Comparison of ENCODE assay signal across 8 mouse cellular contexts in genomic region chr15:99295484-99295981, GRCm38 (mm10). TPM values are rescaled to one million over a fixed set of nuclear protein-coding genes. Genes with fewer than 3 reads are reported as not detected.
DNase-seq lines count a peak whose midpoint lies in the region; ATAC-seq and TF ChIP-seq lines count a peak whose summit lies in the region.

TSS of gene Fam186b (minus strand) at chr15:99295888.

- no peak for TF ChIP-seq POLR2A in embryonic fibroblast, embryonic 13.5 days (IDR thresholded peaks at IDR 0.05; ENCODE audit: low read depth, low read length)
- TF ChIP-seq POLR2A in olfactory bulb, adult 2 months (IDR thresholded peaks at IDR 0.05; ENCODE audit: insufficient read depth, low read depth, low read length): no peak

- peak within 1 kb of the TSS; percentile 68 for H3K4me2 ChIP-seq in hindbrain, postnatal 0 days (ENCODE audit: low read depth, low read length)
- peak within 1 kb of the TSS; percentile 81 for H3K4me2 ChIP-seq in liver, embryonic 15.5 days

- H3K4me3 ChIP-seq in embryonic fibroblast, embryonic 13.5 days (ENCODE audit: insufficient read depth, low read length): peak within 1 kb of the TSS; percentile 73
- H3K4me3 ChIP-seq in hindbrain, postnatal 0 days (ENCODE audit: low read length): peak within 1 kb of the TSS; percentile 74
- H3K4me3 ChIP-seq in liver, embryonic 15.5 days (replicated peaks): peak within 1 kb of the TSS; percentile 68
- H3K4me3 ChIP-seq in olfactory bulb, adult 2 months (ENCODE audit: insufficient read depth, low read depth, low read length): peak within 1 kb of the TSS; percentile 60

- peak; percentile 46 for ATAC-seq in hindbrain, postnatal 0 days
- ATAC-seq in liver, embryonic 15.5 days (ENCODE audit: insufficient read depth): no peak
- ATAC-seq in activated CD4-positive, CD25-positive, alpha-beta regulatory T cell, adult 4 months: no peak

- H3K4me1 ChIP-seq in embryonic fibroblast, embryonic 13.5 days (ENCODE audit: control insufficient read depth, insufficient read depth, low read length): no peaks in the 10 kb centered on the region
- H3K4me1 ChIP-seq in hindbrain, postnatal 0 days (ENCODE audit: insufficient read depth, low read length): no peaks in the 10 kb centered on the region; the same call in 1 of the 2 replicates
- H3K4me1 ChIP-seq in liver, embryonic 15.5 days (replicated peaks): peaks cover 25% of the 10 kb centered on the region
- H3K4me1 ChIP-seq in olfactory bulb, adult 2 months (ENCODE audit: control insufficient read depth, insufficient read depth, low read length): peaks cover 6% of the 10 kb centered on the region

- no peak for TF ChIP-seq CTCF in embryonic fibroblast, embryonic 13.5 days (IDR thresholded peaks at IDR 0.05; ENCODE audit: borderline replicate concordance, insufficient read depth, low read length)
- no peak for TF ChIP-seq CTCF in hindbrain, postnatal 0 days (IDR thresholded peaks at IDR 0.05; ENCODE audit: low read depth)
- TF ChIP-seq CTCF in olfactory bulb, adult 2 months (IDR thresholded peaks at IDR 0.05; ENCODE audit: insufficient read depth, low read depth, low read length): no peak

- H3K27ac ChIP-seq in embryonic fibroblast, embryonic 13.5 days (ENCODE audit: insufficient read depth, low read length): peak within 1 kb of the TSS; percentile 37; the same call in 1 of the 2 replicates
- peak within 1 kb of the TSS; percentile 91 for H3K27ac ChIP-seq in hindbrain, postnatal 0 days
- peak within 1 kb of the TSS; percentile 59 for H3K27ac ChIP-seq in liver, embryonic 15.5 days (replicated peaks)
- H3K27ac ChIP-seq in olfactory bulb, adult 2 months (ENCODE audit: insufficient read depth, low read depth, low read length): peak within 1 kb of the TSS; percentile 8

- no peaks in the 10 kb centered on the region for H3K27me3 ChIP-seq in hindbrain, postnatal 0 days (ENCODE audit: insufficient read depth, low read length)
- H3K27me3 ChIP-seq in liver, embryonic 15.5 days: peaks cover 15% of the 10 kb centered on the region

- 2% methylated on average over 15 of the region's 17 CpGs for WGBS in hindbrain, postnatal 0 days
- WGBS in liver, embryonic 15.5 days (ENCODE audit: insufficient replicate concordance): 3% methylated on average over 17 of the region's 17 CpGs
- 2% methylated on average over 14 of the region's 17 CpGs for WGBS in olfactory bulb, adult 2 months

- DNase-seq in right cerebral cortex, adult 2 months (ENCODE audit: low spot score in 2 of 2): peak; percentile 35 to 37
- no peak for DNase-seq in right cerebral cortex, adult 18-20 months
- peak; percentile 41 to 62 for DNase-seq in adrenal gland, postnatal 36 days
- peak; percentile 36 for DNase-seq in hindbrain, postnatal 0 days (ENCODE audit: low spot score)

- H3K9ac ChIP-seq in hindbrain, postnatal 0 days (replicated peaks; ENCODE audit: low read length): peak within 1 kb of the TSS; percentile 70
- H3K9ac ChIP-seq in liver, embryonic 15.5 days: peak within 1 kb of the TSS; percentile 51

- no peaks in the 10 kb centered on the region for H3K36me3 ChIP-seq in hindbrain, postnatal 0 days (ENCODE audit: insufficient read depth, low read length)
- H3K36me3 ChIP-seq in liver, embryonic 15.5 days (replicated peaks): no peaks in the 10 kb centered on the region

- no peaks in the 10 kb centered on the region for H3K9me3 ChIP-seq in hindbrain, postnatal 0 days (ENCODE audit: low read length)
- no peaks in the 10 kb centered on the region for H3K9me3 ChIP-seq in liver, embryonic 15.5 days (replicated peaks)

RNA-seq across cellular contexts. Expression of gene Fam186b, which starts in this region (rescaled TPM):
- total RNA-seq in adrenal gland, postnatal 36 days (2021): 1 to 10 TPM; 3.0 to 3.5 TPM
- not detected in 2 replicates for polyA plus RNA-seq in embryonic fibroblast, embryonic 13.5 days (2011; ENCODE audit: insufficient read length, low read depth, missing spikeins)
- total RNA-seq in hindbrain, postnatal 0 days (2014; rRNA removed): 0.86 and 1.3 TPM in 2 replicates
- polyA plus RNA-seq in hindbrain, postnatal 0 days (2015; fragmentation: Nextera tagmentation; extraction: Ambion mirVana): 1.3 and 1.4 TPM in 2 replicates
- not detected in 2 replicates for polyA plus RNA-seq in liver, embryonic 15.5 days (2015; fragmentation: Nextera tagmentation; extraction: Ambion mirVana)
- polyA plus RNA-seq in olfactory bulb, adult 2 months (2012; ENCODE audit: insufficient read depth, insufficient read length, low replicate concordance, missing spikeins): not detected in 2 replicates
- under 1 TPM; 0.24 to 0.30 TPM for polyA plus RNA-seq in activated CD4-positive, CD25-positive, alpha-beta regulatory T cell, adult 4 months (2017; shearing (Covaris generic))

Comparison
In these comparisons a context has a peak if more than half of its experiments do, and no peak if none do; other contexts are left out.
1. H3K27ac ChIP-seq: peak in every context shown above with its lines; median percentile 91 in hindbrain, postnatal 0 days; 59 in liver, embryonic 15.5 days; 37 in embryonic fibroblast, embryonic 13.5 days; 8 in olfactory bulb, adult 2 months.